Mouse (Mus musculus): ENCODE data around the gene Krt15. TPM values are rescaled to one million over a fixed set of nuclear protein-coding genes. Genes with fewer than 3 reads are reported as not detected.

Krt15 gene
- polyA plus RNA-seq, 1 experiment, result 0.32 TPM

GRCm38 (mm10) chr11:100100391-100100790 lies 35.3 kb downstream of the Krt15 start:
- Histone ChIP-seq H3K27ac (ENCODE audit: insufficient read depth, low read depth, low read length) (no peak overlapping the region), H3K36me3 (ENCODE audit: control insufficient read depth, insufficient read depth, low read length) (no peaks in the 10 kb centered on the region), H3K4me3 (ENCODE audit: low read depth, low read length) (no peak overlapping the region), H3K4me1 (ENCODE audit: control insufficient read depth, insufficient read depth, insufficient read length, low read length) (peaks cover 4% of the 10 kb centered on the region), H3K27me3 (ENCODE audit: control insufficient read depth, insufficient read depth, low read length) (no peaks in the 10 kb centered on the region)
- WGBS, result 89% methylated on average over 4 of the region's 4 CpGs
- TF ChIP-seq POLR2A (IDR thresholded peaks at IDR 0.05; ENCODE audit: low read depth, low read length), result no peak
- no peak for TF ChIP-seq CTCF (IDR thresholded peaks at IDR 0.05; ENCODE audit: extremely low read depth, insufficient read length, insufficient replicate concordance, low read depth, low read length)

- Histone ChIP-seq H3K4me3 (ENCODE audit: low read depth, low read length) (no peak overlapping the region), H3K36me3 (ENCODE audit: control insufficient read depth, insufficient read depth, low read length) (no peaks in the 10 kb centered on the region), H3K27ac (ENCODE audit: insufficient read depth, low read depth, low read length) (no peak overlapping the region), H3K4me1 (ENCODE audit: control insufficient read depth, insufficient read depth, insufficient read length, low read length) (peaks cover 1% of the 10 kb centered on the region; the same call in 1 of the 2 replicates), H3K27me3 (ENCODE audit: control insufficient read depth, insufficient read depth, low read length) (no peaks in the 10 kb centered on the region)
- TF ChIP-seq CTCF (IDR thresholded peaks at IDR 0.05; ENCODE audit: extremely low read depth, insufficient read length, insufficient replicate concordance, low read depth, low read length) (no peak), POLR2A (IDR thresholded peaks at IDR 0.05; ENCODE audit: low read depth, low read length) (no peak)
- 74% methylated on average over 9 of the region's 9 CpGs for WGBS
Measured at GRCm38 (mm10) chr11:100097819-100098218, 37.9 kb downstream of the Krt15 start.

GRCm38 (mm10) chr11:100096141-100096540 lies 39.6 kb downstream of the Krt15 start, which contains the start of gene Krt35:
Gene Krt35 (minus strand): TSS chr11:100096241.
- Histone ChIP-seq H3K27me3 (ENCODE audit: control insufficient read depth, insufficient read depth, low read length) (no peaks in the 10 kb centered on the region), H3K4me1 (ENCODE audit: control insufficient read depth, insufficient read depth, insufficient read length, low read length) (peaks cover 2% of the 10 kb centered on the region; the same call in 1 of the 2 replicates), H3K4me3 (ENCODE audit: low read depth, low read length) (no peak within 1 kb of the TSS), H3K36me3 (ENCODE audit: control insufficient read depth, insufficient read depth, low read length) (no peaks in the 10 kb centered on the region), H3K27ac (ENCODE audit: insufficient read depth, low read depth, low read length) (no peak within 1 kb of the TSS)
- 87% methylated on average over 9 of the region's 9 CpGs for WGBS
- no peak for TF ChIP-seq POLR2A (IDR thresholded peaks at IDR 0.05; ENCODE audit: low read depth, low read length)

- no peaks in the 10 kb centered on the region for H3K36me3 ChIP-seq (ENCODE audit: control insufficient read depth, insufficient read depth, low read length)
- H3K27ac ChIP-seq (ENCODE audit: insufficient read depth, low read depth, low read length), result no peak overlapping the region
- no peaks in the 10 kb centered on the region for H3K27me3 ChIP-seq (ENCODE audit: control insufficient read depth, insufficient read depth, low read length)
- TF ChIP-seq CTCF (IDR thresholded peaks at IDR 0.05; ENCODE audit: extremely low read depth, insufficient read length, insufficient replicate concordance, low read depth, low read length) (no peak), POLR2A (IDR thresholded peaks at IDR 0.05; ENCODE audit: low read depth, low read length) (no peak)
- no peak overlapping the region for H3K4me3 ChIP-seq (ENCODE audit: low read depth, low read length)
- 26% methylated on average over 7 of the region's 7 CpGs for WGBS
- peaks cover 9% of the 10 kb centered on the region; the same call in 1 of the 2 replicates for H3K4me1 ChIP-seq (ENCODE audit: control insufficient read depth, insufficient read depth, insufficient read length, low read length)
Measured at GRCm38 (mm10) chr11:100088378-100089025, 47.2 kb downstream of the Krt15 start.

GRCm38 (mm10) chr11:100087861-100088260 lies 47.9 kb downstream of the Krt15 start, which contains the start of gene Krt32:
Gene Krt32 (minus strand): TSS chr11:100088226.
- Histone ChIP-seq H3K36me3 (ENCODE audit: control insufficient read depth, insufficient read depth, low read length) (no peaks in the 10 kb centered on the region), H3K27me3 (ENCODE audit: control insufficient read depth, insufficient read depth, low read length) (no peaks in the 10 kb centered on the region), H3K27ac (ENCODE audit: insufficient read depth, low read depth, low read length) (no peak within 1 kb of the TSS), H3K4me1 (ENCODE audit: control insufficient read depth, insufficient read depth, insufficient read length, low read length) (peaks cover 8% of the 10 kb centered on the region; the same call in 1 of the 2 replicates), H3K4me3 (ENCODE audit: low read depth, low read length) (no peak within 1 kb of the TSS)
- TF ChIP-seq CTCF (IDR thresholded peaks at IDR 0.05; ENCODE audit: extremely low read depth, insufficient read length, insufficient replicate concordance, low read depth, low read length) (no peak), POLR2A (IDR thresholded peaks at IDR 0.05; ENCODE audit: low read depth, low read length) (no peak)
- 91% methylated on average over 10 of the region's 10 CpGs for WGBS

Other genes with a start within 250 kb of the Krt15 start
- gene Krtap31-1, start 228.0 kb downstream of the Krt15 start, polyA plus RNA-seq (2012; rRNA removed), result not detected in 2 replicates
- gene Gm11565, start 221.2 kb downstream of the Krt15 start, polyA plus RNA-seq (2012; rRNA removed), result not detected in 2 replicates
- not detected in 2 replicates for gene Krtap31-2, start 199.6 kb downstream of the Krt15 start, polyA plus RNA-seq (2012; rRNA removed)
- gene Krtap9-5, start 187.5 kb downstream of the Krt15 start, polyA plus RNA-seq (2012; rRNA removed), result not detected in 2 replicates
- gene Krtap29-1, start 156.9 kb downstream of the Krt15 start, polyA plus RNA-seq (2012; rRNA removed), result not detected in 2 replicates
- not detected in 2 replicates for gene Krtap16-1, start 149.3 kb downstream of the Krt15 start, polyA plus RNA-seq (2012; rRNA removed)
- gene Krtap17-1, start 141.9 kb downstream of the Krt15 start, polyA plus RNA-seq (2012; rRNA removed), result not detected in 2 replicates
- gene Krt33a, start 119.7 kb downstream of the Krt15 start, polyA plus RNA-seq (2012; rRNA removed), result not detected in 2 replicates
- not detected in 2 replicates for gene Krt33b, start 106.1 kb downstream of the Krt15 start, polyA plus RNA-seq (2012; rRNA removed)
- not detected in 2 replicates for gene Krt34, start 94.4 kb downstream of the Krt15 start, polyA plus RNA-seq (2012; rRNA removed)
- gene Krt31, start 85.4 kb downstream of the Krt15 start, polyA plus RNA-seq (2012; rRNA removed), result 0.20 TPM in 1 of 2 replicates, not detected in the other
- not detected in 2 replicates for gene Krt32, start 47.7 kb downstream of the Krt15 start, polyA plus RNA-seq (2012; rRNA removed)
- gene Krt35, start 39.7 kb downstream of the Krt15 start, polyA plus RNA-seq (2012; rRNA removed), result not detected in 2 replicates
- gene Krt36, start 30.3 kb downstream of the Krt15 start, polyA plus RNA-seq (2012; rRNA removed), result not detected in 2 replicates
- 1.0 TPM in 1 of 2 replicates, not detected in the other for gene Krt13, start 14.4 kb downstream of the Krt15 start, polyA plus RNA-seq (2012; rRNA removed)
- gene Krt19, start 12.7 kb upstream of the Krt15 start, polyA plus RNA-seq (2012; rRNA removed), result 1,218 and 2,324 TPM in 2 replicates
- gene Krt9, start 57.3 kb upstream of the Krt15 start, polyA plus RNA-seq (2012; rRNA removed), result not detected in 2 replicates
- gene Krt14, start 71.6 kb upstream of the Krt15 start, polyA plus RNA-seq (2012; rRNA removed), result 0.27 TPM in 1 of 2 replicates, not detected in the other
- 0.08 TPM in 1 of 2 replicates, not detected in the other for gene Krt16, start 113.0 kb upstream of the Krt15 start, polyA plus RNA-seq (2012; rRNA removed)
- gene Krt17, start 125.1 kb upstream of the Krt15 start, polyA plus RNA-seq (2012; rRNA removed), result 0.11 and 0.72 TPM in 2 replicates
- gene Krt42, start 133.9 kb upstream of the Krt15 start, polyA plus RNA-seq (2012; rRNA removed), result 0.09 TPM in 1 of 2 replicates, not detected in the other
- gene Eif1, start 184.0 kb upstream of the Krt15 start, polyA plus RNA-seq (2012; rRNA removed), result 49.3 and 102 TPM in 2 replicates
- 0.38 and 336 TPM in 2 replicates for gene Gast, start 198.5 kb upstream of the Krt15 start, polyA plus RNA-seq (2012; rRNA removed)
- gene Hap1, start 220.2 kb upstream of the Krt15 start, polyA plus RNA-seq (2012; rRNA removed), result 2.7 and 4.6 TPM in 2 replicates